Mouse (Mus musculus) myocyte (in vitro differentiated cells): Measurements from ENCODE around the gene Pikfyve.

Experiments
- CEBPB ChIP-seq: IDR thresholded peaks from 2 replicates; pipeline ENCODE4 v1.6.1; 2011; ENCODE audit warnings: mild to moderate bottlenecking, moderate library complexity; ENCODE audit not compliant: poor library complexity, insufficient read depth, severe bottlenecking
- POLR2A ChIP-seq: IDR thresholded peaks from one replicate; pipeline ENCODE4 v1.6.1; 2011; ENCODE audit warnings: low read depth, mild to moderate bottlenecking, control low read depth, moderate library complexity; ENCODE audit not compliant: insufficient read length
- POLR2AphosphoS2 ChIP-seq: IDR thresholded peaks from one replicate; pipeline ENCODE4 v1.6.1; 2011; ENCODE audit warnings: low read depth, control low read depth; ENCODE audit not compliant: insufficient read length
- TCF12 ChIP-seq: IDR thresholded peaks from one replicate; pipeline ENCODE4 v1.6.1; 2011; ENCODE audit warnings: mild to moderate bottlenecking, control low read depth; ENCODE audit not compliant: poor library complexity, insufficient read depth, severe bottlenecking
- TCF3 ChIP-seq: IDR thresholded peaks from one replicate; pipeline ENCODE4 v1.6.1; 2011; ENCODE audit warnings: low read depth, control low read depth; ENCODE audit not compliant: insufficient read length
- USF1 ChIP-seq: IDR thresholded peaks from one replicate; pipeline ENCODE4 v1.6.1; 2011; ENCODE audit warnings: low read depth, mild to moderate bottlenecking, control low read depth, moderate library complexity

DNA sequence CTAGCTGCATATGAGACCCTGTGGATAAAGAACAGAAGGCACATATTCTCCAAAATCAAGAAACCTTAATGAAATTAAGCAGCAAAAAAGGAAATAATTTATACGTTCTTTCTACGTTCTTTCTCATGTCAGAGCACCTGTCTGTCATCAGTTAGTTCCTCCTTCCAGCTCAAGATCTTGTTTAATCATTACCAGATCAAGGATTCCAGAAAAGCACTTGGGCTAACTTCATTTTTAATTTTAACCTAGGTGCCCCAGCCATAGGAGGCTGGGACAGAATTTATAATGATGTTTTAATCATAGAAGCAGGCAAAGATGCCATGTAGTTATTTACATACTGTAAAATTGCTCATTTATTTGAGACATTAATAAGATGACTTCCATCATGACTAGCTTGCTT is 41.7 kb upstream of the Pikfyve start:
- TF ChIP-seq TCF12 (no peak), POLR2A (no peak), POLR2AphosphoS2 (no peak), CEBPB (no peak), USF1 (no peak), TCF3 (no peak)
